Mouse (Mus musculus): ENCODE data around the gene Atf6.

The Atf6 gene

GRCm38 (mm10) chr1:170867691-170868105 lies at the start of gene Atf6:
TSS of gene Atf6 (minus strand) at chr1:170867771.
- peak; percentile 97 to 98 for DNase-seq (ENCODE audit: low spot score in 2 of 2)

DNA sequence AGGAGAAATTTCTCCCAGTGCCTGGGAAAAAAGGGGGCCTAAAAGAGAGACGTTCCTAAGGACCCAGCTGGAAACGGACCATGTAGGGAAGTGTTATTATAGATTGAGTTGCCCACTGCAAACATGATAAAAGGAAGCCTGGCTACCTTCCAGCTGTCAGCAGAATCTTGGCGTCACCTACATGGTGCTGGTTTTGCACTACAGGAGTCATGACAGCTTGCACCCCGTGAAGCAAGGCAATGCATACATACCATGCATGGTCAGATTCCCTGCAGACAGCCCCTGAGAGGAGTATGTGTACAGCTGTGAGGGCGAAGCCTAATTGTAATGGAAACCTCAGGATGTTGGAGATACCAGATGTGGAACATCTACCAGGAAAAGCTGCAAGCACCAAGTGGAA lies 48.1 kb upstream of the Atf6 start:
- no peak for DNase-seq (ENCODE audit: low spot score in 2 of 2)

GRCm38 (mm10) chr1:170912891-170913615 lies 45.5 kb upstream of the Atf6 start, which contains the start of gene Fcrlb:
TSS of gene Fcrlb (minus strand) at chr1:170912941.
- DNase-seq (ENCODE audit: low spot score in 2 of 2): no peak

DNA sequence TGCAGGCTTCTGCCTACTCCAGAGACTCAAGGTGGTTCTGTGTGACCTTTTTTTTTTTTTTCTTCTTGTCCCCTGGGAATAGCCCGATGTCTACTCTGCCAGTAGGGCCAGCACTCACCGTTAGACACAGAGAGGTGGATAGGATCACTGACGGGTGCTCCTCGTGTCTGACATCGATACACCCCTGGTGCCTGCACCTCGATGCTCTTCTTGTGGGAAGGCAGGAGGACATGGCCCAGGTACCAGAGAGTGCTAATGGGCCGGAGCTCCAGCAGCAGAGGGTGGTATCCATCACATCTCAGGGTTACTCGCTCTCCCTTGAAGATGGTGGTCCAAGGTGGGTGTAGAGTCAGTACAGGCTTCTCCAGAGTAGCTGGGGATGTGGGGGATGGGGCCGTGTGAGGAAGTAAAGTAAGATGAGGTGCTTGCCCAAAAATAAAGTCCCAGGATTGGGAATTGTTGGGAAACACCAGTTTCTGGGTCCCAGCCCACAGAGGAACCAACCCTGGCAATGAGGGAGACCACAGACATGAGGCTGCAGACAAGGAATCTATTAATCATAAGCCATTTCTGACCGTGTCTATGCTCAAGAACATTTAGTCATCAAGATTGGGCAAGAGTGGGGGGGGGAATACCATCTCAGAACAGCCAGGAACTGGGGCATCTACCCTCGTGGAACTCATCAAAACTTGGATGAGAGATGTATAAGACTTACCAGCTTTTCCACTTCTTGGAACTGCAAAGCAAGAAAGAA lies 44.5 kb upstream of the Atf6 start:
- no peak for DNase-seq (ENCODE audit: low spot score in 2 of 2)

GRCm38 (mm10) chr1:170908341-170908740 lies 40.8 kb upstream of the Atf6 start:
- DNase-seq (ENCODE audit: low spot score in 2 of 2): no peak

DNA sequence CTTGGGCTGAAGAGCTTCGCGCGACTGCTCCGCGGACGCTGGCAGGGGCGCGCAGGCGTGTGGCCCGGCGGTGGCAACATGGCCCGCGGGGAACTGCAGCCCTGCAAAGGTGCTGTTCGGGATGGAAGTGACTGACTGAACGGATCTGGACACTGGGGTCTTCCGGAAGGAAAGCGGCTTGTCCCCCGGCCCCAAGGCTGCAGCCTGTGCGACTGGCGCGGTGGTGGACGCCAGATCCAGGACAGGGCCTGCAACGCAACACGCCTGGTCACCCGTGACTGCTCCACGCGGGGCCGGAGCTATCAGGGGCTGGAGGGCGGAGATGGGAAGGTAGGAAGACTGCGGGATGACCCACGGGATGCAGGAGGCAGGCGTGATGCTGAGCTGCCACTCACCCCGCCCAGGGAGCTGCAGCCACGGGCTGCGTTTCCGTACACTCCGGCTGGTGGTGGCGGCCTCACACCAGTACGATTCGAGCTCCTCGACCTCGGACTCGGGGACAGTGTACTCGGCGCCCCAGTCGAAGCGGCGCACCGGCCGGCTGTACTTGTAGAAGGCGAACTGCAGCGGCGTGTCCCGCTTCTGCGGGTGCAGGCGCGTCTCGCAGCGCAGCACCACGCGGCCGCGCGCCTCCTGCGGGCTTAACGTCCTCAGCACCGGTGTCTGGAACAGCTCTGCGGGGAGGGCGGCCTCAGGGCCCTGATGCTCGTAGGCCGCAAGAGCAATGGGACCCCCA lies 40.1 kb upstream of the Atf6 start:
- DNase-seq (ENCODE audit: low spot score in 2 of 2): peak in 1 of 2 experiments; percentile 29

DNA sequence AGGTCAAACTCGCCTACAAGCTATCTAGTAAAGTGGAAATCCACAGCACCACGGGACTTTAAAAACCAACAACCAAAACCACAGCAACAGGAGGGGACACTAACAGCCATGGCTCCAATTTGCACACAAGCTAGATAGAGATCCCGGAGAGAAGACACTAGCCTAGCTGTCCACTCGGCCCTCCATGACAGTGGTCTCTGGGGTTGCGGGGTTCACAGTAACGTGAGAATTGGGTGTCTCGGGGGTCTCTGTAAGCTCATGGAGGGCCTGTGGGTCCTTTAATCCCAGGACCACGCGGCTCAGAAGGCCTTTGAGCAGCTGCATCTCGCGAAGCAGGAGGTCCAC lies 39.5 kb upstream of the Atf6 start:
- no peak for DNase-seq (ENCODE audit: low spot score in 2 of 2)

GRCm38 (mm10) chr1:170903485-170903884 lies 35.9 kb upstream of the Atf6 start:
- no peak for DNase-seq (ENCODE audit: low spot score in 2 of 2)

DNA sequence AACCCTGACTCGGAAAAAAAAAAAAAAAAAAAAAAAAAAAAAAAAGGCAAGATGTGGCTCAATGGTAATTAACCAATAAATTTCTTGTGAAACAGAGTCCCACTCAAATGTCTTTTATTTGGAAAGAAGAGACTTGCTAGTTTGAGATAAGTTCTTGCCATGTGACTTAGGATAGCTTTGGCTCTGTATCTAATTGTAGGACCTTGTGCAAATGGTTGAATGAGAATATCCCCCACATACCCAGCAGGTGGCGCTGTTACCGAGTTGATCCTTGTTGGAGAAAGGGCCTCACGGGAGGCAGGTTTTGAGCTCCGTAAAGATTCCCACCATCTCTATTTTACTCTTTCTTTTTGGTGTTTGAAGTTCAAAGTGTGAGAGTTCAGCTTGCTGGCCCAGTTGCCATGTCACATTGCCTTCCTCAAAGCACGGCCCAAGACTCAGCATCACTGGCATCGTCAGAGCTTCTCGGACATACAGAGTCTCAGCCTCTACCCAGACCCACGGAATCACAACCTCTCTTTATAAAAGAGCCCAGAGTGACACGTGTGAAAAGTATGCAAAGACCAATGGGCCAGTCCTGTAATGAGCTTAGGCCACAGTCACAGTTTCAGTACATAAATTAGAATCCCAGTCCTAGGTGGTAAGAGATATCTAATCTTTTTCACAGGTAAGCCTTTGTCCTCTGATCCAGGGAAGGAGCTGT lies 34.1 kb upstream of the Atf6 start:
- peak; percentile 87 to 89 for DNase-seq (ENCODE audit: low spot score in 2 of 2)

GRCm38 (mm10) chr1:170900799-170901467 lies 33.4 kb upstream of the Atf6 start:
- DNase-seq (ENCODE audit: low spot score in 2 of 2): peak in 1 of 2 experiments; percentile 77

- DNase-seq (ENCODE audit: low spot score in 2 of 2): no peak
These were observed 31.0 kb upstream of the Atf6 start for GRCm38 (mm10) chr1:170898413-170899075.

DNA sequence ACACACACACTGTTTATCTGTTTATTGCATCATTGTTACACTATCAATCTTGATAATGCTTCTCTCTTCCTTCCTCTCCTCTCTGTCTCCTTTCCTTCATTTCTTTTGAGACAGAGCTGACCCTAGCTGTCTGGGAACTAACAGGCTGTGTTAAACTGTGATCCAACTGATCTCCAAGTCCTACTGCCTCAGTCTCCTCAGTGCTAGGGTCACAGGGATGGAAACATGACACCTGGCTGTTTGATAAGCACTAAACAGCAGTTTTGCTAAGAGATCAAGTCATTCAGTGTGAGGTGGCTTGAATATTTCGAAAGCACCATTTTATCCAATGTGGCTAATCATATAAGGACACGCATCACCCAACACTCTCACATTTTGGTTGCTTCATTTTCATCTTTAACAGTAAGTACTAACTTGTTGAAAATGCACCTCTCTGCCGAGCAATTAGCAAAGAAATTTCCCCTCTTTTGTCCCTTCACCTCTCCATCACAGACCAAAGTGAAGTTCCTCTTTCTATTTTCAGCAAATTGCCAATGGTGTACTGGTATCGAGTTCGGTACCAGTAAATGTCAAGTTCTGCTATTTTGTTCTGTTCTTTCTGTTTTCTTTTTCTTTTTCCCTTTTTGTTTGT lies 29.2 kb upstream of the Atf6 start:
- no peak for DNase-seq (ENCODE audit: low spot score in 2 of 2)

DNA sequence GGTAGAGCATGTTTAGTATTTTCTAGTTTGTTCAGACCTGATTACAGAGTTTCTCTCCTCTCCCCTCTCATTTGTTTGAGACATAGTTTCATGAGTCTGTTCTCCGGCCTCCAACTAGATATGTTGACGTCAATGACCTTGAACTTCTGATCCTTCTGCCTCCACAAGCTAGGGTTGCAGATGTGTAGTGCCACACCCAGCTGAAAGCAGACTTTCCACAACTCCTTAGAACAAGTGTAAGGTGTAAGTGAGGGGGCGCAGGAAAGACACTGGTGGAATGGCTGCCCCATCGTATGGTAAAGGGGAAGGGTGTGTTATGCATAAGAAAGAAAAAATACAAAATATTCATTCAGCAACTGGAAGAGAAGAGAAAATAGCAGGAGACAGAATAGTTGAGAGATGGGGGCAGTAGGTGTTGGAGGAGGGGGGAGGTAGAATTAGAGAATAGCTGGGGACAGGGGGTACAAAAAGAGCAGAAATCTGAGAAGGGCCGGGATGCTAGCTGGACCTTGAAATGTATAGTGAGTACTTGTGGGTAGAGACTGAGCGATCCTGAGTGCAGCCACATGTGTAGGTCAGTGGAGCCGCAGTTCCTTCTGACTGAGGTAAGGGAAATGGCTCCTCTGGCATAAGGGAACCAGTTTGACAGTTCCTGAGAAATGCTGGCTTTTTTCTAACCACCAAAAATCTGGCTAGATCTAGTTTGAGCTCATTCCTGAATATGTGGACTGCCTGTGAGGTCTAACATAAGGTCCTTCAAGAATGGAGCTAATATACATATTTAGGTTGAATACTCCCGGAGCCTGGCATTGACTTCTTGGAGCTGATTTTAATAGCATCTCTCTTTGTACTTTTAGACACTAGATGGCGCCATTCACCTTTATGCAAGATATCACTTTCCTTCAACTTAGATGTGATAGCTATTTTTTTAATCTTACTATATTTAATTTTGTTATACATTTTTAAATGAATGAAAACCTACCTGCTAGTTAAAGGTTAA lies 27.3 kb upstream of the Atf6 start:
- peak in 1 of 2 experiments; percentile 28 for DNase-seq (ENCODE audit: low spot score in 2 of 2)

DNA sequence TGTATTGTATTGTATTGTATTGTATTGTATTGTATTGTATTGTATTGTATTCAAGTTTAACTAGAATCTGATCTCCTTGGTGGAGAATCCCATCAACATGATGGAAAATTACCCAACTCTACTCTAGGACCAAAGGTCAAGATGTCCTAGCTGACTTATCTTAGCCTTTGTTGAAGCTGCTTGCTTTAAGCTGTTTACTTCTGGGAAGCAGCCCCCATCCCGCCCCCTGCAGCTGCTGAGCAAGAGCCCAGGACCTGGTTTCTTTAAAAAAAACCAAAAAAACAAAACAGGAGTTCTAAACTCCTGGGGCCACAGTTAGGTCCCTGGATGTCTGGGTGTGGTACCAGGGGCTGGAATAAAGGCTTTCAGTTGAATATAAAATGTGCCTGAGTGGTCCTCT lies 24.7 kb upstream of the Atf6 start:
- no peak for DNase-seq (ENCODE audit: low spot score in 2 of 2)

DNA sequence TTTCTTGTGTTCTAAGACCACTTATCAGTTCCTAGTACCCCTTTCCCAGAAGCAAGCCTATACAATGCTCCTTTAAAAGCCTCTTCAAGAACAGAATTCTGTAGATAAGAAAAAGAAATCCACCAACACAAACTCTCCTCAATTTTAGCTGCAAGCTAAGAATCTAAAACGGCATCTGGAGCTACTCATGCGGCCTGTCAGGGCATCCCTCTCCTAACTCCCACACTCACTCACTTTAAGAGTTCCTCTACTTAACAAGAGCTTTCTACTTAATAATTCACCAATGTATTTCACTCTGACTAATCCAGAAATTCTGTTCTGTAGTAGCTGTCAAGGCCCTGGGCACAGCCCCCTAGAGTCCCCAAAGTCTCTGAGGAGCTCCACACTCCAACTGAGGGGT lies 24.1 kb upstream of the Atf6 start:
- DNase-seq (ENCODE audit: low spot score in 2 of 2): no peak

DNA sequence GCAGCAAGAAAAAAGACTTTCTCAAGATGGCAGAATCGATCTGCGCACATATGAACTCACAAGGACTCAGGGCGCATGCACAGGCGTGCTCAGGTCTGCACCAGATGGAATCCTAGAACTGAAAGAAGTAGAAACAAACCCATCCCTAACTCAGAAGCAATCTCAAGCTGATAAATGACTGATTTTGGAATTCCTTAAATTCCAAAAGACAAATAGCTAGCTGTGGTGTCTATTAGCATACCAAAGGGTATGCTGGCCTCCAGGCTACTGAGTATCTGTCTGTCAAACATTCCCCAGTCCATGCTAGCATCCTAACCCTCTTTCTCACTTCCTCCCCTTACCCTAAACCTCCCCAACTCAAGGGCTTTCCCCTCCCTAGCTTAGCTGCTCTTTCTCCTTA lies 21.7 kb upstream of the Atf6 start:
- DNase-seq (ENCODE audit: low spot score in 2 of 2): no peak

DNA sequence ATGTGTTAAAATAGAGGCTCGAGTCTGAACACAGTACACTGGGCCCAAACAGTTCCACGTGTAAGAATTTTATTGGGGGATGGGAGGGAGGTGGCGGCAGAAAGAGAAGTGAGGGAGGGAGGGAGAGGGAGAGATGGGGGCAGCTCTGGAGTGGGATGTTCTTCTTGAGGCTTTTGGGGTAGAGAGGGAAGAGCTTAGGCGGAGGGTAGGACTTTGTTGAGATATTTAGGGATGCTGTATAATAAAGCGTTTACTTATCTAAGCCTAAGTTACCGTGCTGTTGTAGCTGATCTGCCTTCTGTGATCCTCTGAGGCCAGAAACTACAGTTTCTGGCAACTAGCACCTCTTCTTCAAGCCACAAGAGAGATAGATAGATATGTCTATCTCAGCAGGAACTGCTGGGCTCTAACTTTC lies 18.5 kb upstream of the Atf6 start:
- DNase-seq (ENCODE audit: low spot score in 2 of 2): no peak

DNA sequence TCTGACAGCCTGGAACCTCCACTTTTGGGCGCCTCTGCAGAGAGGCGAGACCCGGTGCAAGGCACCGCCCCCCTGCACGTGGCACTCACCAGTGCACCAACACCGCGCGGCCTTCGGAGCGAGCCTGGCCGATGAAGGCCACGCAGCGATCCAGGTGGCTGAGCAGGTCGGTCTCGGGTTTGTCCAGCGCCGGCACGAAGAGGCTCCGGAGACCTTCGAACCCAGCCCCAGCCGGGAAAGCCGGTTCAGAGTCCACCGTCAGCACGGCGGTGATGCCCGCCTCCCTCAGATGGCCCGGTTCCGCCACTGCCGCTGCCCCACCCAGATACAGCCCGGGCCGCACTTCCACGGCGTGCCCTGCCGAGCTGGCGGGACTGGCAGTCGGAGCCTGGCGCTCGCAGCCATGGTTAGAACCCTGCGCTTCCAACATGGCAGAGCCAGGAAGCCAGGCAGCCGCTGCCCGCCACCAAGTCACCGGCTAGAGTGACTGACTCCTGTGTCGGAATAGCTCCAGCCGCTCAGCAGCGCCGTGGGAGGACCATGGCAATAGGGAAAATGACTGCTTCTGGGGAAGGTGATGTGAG lies 17.5 kb upstream of the Atf6 start, which contains the start of the genes Gm26620 and Dusp12:
Gene Gm26620 (plus strand): TSS at position 88 of the 584 bp plus-strand sequence.
Gene Dusp12 (minus strand): TSS at position 563 of the 584 bp plus-strand sequence.
- DNase-seq (ENCODE audit: low spot score in 2 of 2): peak; percentile 86 to 92
